ENCODE assay signal across 8 mouse cellular contexts in genomic region chr15:12321091-12321787, GRCm38 (mm10). TPM values are rescaled to one million over a fixed set of nuclear protein-coding genes. Genes with fewer than 3 reads are reported as not detected.
DNase-seq lines count a peak whose midpoint lies in the region; ATAC-seq lines count a peak whose summit lies in the region.

TSS of gene Golph3 (plus strand) at chr15:12321450.

- no peaks in the 10 kb centered on the region for H3K9me3 ChIP-seq in hindbrain, embryonic 16.5 days (ENCODE audit: control insufficient read depth, low read length)

- peak within 1 kb of the TSS; percentile 99 for H3K4me3 ChIP-seq in hindbrain, embryonic 16.5 days (ENCODE audit: low read length)
- H3K4me3 ChIP-seq in macrophage (ENCODE audit: inconsistent target), result peak within 1 kb of the TSS; percentile 89

- WGBS in hindbrain, embryonic 16.5 days, result under 1% methylated on average over 64 of the region's 74 CpGs
- WGBS in macrophage (ENCODE audit: missing documents), result 1% methylated on average over 72 of the region's 74 CpGs

- DNase-seq in T-cell, adult 2 months (ENCODE audit: low spot score), result peak; percentile 90
- DNase-seq in cerebellum, postnatal 36 days, result peak; percentile 95 to 96
- peak; percentile 94 for DNase-seq in gastrocnemius, adult 18-20 months (ENCODE audit: low spot score)
- peak; percentile 96 to 97 for DNase-seq in left cerebral cortex, adult 18-20 months (ENCODE audit: low spot score in 2 of 2)
- DNase-seq in right cerebral cortex, adult 18-20 months, result peak; percentile 96
- peak; percentile 92 for DNase-seq in urinary bladder, postnatal 10 days (ENCODE audit: low spot score)

- peak within 1 kb of the TSS; percentile 83 for H3K4me2 ChIP-seq in hindbrain, embryonic 16.5 days (ENCODE audit: low read length)

- 0 out of 2 replicates have a peak, but pooled peaks cover 2% of the 10 kb centered on the region for H3K27me3 ChIP-seq in hindbrain, embryonic 16.5 days (replicated peaks; ENCODE audit: control insufficient read depth, insufficient read depth, low read length)

- peak within 1 kb of the TSS; percentile 98 for H3K9ac ChIP-seq in hindbrain, embryonic 16.5 days (ENCODE audit: low read depth, low read length)

- peak within 1 kb of the TSS; percentile 96 for H3K27ac ChIP-seq in hindbrain, embryonic 16.5 days (ENCODE audit: low read depth, low read length)
- peak within 1 kb of the TSS; percentile 75 for H3K27ac ChIP-seq in macrophage

- peaks cover 44% of the 10 kb centered on the region for H3K79me2 ChIP-seq in macrophage (ENCODE audit: inconsistent target)

- H3K36me3 ChIP-seq in hindbrain, embryonic 16.5 days (ENCODE audit: control insufficient read depth, insufficient read depth, low read length), result no peaks in the 10 kb centered on the region
- H3K36me3 ChIP-seq in macrophage (ENCODE audit: inconsistent target), result no peaks in the 10 kb centered on the region

- peaks cover 18% of the 10 kb centered on the region for H3K4me1 ChIP-seq in hindbrain, embryonic 16.5 days (ENCODE audit: control insufficient read depth, insufficient read depth, low read depth, low read length)

- peak; percentile 97 for ATAC-seq in hindbrain, embryonic 16.5 days

RNA-seq across cellular contexts. Expression of gene Golph3, which starts in this region (rescaled TPM):
- 10 to 100 TPM; 70.2 to 77.9 TPM for total RNA-seq in gastrocnemius, adult 18-20 months (2021)
- polyA plus RNA-seq in hindbrain, embryonic 16.5 days (2015; fragmentation: Nextera tagmentation; extraction: Ambion mirVana), result 64.2 and 66.1 TPM in 2 replicates
- 100 to 1,000 TPM; 105 TPM for total RNA-seq in left cerebral cortex, adult 18-20 months (2021)
- 100 to 1,000 TPM in 8 of 26 experiments, 10 to 100 TPM in 18; 45.1 to 274 (median 82.7) TPM for total RNA-seq in macrophage (2018; cell fraction: chromatin; rRNA removed)
- total RNA-seq in macrophage (2018; cell fraction: cytosol; rRNA removed), result 100 to 1,000 TPM; 103 to 192 (median 119) TPM
- total RNA-seq in macrophage (2018; cell fraction: nucleus; rRNA removed), result 100 to 1,000 TPM in 16 of 26 experiments, 10 to 100 TPM in 10; 77.4 to 227 (median 114) TPM
- polyA plus RNA-seq in macrophage (2018), result 90.8 to 97.5 TPM (median 92.4 TPM) in 3 replicates

Comparison
In these comparisons a context has a peak if more than half of its experiments do, and no peak if none do; other contexts are left out.
1. Peak in every context shown above with its lines: DNase-seq, ATAC-seq, H3K4me3 ChIP-seq and H3K27ac ChIP-seq.